Mouse (Mus musculus): Measurements from ENCODE around the gene Nptxr.
"Not testable (repeated sequence)": the region's sequence is repeated elsewhere in the genome, so short reads cannot be mapped to it uniquely, and the experiment has no call there.

Nptxr gene

DNA sequence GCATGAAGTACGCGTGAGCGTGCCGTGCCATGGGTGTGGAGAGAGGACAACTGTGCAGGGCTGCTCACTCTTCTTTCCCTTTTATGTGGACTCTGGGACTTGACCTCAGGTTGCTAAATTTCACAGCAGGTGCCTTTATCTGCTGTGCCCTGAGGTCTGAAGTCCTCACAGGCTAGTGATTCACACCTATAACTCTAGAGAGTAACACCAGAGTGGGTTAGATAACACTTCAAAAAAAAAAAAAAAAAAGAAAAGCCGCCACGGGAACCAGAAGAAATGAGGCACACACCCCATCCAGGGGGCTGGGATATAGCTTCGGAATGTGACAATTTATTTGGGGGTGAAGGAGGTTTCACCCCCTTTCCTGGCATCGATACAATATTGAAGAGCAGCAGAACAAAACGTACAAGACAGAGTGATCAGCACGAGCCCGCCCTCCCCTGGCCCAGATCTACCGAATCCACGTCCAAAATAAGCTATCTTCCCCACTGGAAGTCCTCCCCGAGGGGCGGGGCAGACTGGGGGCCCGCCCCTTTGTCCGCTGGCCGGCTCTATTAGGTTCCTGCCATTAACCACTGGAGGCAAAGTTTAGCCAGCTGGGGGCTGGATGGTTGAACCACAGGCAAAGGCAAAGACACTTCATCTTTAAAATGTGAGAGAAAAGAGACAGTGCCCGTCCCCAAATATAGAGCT is 19.2 kb upstream of the Nptxr start:
- in situ Hi-C loops (cut with MboI; ENCODE audit: unreplicated experiment in 2 of 2): no loop called here

DNA sequence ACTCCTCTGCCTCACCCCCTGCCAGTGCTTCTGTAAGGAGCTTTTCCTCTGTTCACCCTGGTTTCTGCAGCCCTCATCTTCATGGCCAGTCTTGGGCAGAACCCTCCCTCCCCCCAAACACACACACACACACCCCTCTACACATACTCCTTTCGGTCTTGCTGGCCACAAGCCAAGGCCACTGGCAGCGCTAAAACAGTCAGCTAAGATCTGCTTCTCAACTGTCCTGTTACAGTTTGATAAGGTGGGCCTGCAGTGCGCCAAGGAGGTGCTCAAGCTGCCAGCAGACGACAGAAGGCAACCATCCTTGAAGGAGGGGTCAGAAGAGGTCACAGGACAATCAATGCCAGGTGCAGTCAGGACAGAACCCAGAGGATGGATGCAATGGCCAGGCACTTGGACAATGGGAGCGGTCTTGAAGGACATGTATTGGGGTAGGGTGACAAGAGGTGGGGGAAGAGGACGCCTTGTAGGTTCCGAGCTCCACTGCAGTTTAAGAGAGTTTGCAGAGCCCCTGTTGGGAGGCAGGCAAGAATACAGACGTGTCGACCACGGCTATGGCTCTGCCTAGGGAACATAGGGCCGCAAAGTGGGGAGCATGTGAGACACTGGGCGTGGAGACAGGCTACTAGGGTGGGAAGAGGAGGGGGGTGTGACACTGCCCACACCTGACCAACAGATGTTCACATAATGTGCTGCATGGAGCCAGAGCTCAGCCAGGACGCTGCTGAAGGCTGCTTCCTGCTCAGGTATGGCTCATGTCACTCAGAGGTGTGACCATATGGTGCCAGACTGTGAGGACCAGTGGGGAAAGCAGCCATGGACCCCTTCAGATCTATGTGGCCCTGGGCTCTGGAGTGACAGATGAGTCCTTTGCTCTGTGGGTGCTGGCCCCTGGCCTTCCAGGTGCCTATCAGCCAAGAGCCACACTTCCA is 18.0 kb upstream of the Nptxr start:
- in situ Hi-C loops (cut with MboI; ENCODE audit: unreplicated experiment in 2 of 2): no loop called here

DNA sequence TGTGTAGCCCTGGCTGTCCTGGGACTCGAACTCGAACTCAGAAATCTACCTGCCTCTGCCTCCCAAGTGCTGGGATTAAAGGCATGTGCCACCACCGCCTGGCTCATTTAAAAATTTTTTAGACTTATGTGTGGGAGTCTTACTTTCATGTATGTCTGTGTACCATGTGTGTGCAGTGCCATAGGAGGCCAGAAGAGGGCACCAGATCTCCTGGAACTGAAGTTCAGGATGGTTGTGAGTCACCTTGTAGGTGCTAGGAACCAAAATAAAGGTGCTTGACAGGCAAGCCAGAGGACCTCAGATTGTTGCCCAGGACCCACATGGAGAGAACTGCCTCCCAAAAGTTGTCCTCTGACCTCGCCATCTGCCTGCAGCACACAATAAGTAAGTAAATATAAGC is 13.8 kb upstream of the Nptxr start:
- in situ Hi-C loops (cut with MboI; ENCODE audit: unreplicated experiment in 2 of 2): no loop called here

DNA sequence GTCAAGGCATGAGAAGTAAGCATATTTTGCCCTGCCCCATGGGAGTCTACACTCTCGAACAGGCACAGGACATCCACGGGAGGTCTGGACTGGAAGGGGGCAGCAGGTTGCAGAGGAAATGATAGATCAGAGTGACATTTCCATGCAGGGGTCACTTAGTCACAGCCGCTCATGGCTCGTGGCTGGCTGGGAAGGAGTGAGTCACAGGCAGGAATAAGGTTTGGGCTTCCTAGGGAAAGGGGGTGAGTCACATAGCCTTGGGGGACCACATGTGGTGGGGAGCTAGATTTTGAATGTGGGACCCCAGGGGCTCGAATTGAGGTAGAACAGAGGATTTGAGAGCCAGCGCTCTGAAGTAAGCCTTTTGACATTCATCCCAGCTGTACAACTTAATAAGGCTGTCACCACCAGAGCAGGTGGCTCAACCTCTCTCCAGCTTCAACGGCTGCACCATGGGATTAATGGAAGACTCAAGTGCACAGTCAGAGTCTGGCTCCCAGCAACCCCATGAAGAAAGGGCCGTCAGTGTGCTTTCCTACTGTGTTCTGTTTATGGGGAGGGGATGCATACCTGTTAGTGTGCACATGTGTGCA is 9.2 kb upstream of the Nptxr start:
- in situ Hi-C loops (cut with MboI; ENCODE audit: unreplicated experiment in 2 of 2): no loop called here

DNA sequence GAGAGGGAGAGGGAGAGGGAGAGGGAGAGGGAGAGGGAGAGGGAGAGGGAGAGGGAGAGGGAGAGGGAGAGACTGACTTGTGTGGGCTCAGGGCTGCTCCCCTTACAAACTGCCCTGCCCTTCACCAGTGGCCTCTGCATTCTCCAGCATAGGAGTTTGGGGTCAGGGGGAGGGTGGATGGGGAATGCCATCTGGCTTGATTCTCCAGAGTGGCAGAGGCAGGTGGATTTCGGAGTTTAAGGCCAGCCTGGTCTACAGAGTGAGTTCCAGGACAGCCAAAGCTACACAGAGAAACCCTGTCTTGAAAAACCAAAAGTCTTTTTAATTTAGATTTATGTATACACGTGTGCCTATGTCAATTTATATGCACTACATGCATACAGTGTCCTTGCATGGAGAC is 8.3 kb upstream of the Nptxr start:
- in situ Hi-C loops (cut with MboI; ENCODE audit: unreplicated experiment in 2 of 2): not testable (repeated sequence)

DNA sequence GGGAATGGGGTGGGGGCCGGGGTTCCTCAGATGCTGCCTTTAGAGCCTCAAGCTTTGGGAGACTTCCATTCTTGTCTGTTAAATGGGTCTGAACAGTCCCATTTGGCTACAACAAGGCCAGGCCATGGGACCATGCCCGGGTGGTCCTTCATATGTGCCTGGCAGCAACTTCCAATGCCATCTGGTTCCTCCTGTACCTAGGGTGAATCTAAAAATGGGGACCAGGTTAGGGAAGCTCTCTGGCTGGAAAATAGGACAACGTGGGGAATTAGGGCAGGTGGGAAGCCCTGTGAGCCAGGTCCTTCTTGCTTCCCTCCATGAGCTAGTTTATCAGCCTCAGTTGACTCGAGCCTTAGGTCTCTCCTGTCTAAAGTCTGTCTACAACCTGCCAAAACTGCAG is 6.4 kb upstream of the Nptxr start:
- in situ Hi-C loops (cut with MboI; ENCODE audit: unreplicated experiment in 2 of 2): no loop called here

DNA sequence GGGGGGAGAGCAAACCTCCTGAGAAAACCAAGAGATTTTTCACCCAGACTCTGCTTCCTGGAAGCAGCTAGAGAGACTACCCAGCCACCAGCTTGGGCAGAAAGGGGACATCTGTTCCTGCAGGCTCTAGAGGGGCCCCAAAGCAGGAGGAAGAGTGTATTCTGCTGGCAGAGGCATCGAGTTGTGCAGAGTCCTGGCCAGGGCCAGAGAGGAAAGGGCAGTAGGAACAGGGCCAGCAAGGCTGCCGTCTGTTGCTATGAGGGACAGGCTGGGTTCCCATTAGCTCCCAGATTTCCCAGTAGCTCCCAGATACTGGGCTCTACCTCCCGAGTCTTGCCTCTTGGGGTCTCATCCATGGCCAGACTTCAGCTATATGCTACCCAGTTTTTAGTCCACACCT is 5.5 kb upstream of the Nptxr start:
- in situ Hi-C loops (cut with MboI; ENCODE audit: unreplicated experiment in 2 of 2): no loop called here

DNA sequence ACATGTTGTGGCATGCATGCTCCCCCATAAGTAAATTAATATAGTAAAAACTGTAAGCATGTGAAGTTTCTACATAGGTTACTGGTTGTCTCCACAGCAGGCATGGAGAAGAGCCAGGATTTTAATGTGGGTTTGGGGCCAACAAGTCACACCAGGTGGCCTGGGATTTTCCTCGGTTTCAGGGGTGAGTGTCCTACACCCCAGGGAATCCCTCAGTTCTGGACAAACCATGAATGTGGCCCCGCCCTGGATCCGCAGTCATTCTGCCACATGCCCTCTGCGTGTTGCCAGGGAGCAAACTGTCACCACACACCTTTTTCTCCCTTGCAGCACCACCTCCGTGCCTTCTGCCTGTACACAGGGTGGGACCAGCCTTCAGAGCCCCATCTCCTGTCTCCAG is 4.1 kb upstream of the Nptxr start:
- in situ Hi-C loops (cut with MboI; ENCODE audit: unreplicated experiment in 2 of 2): no loop called here

DNA sequence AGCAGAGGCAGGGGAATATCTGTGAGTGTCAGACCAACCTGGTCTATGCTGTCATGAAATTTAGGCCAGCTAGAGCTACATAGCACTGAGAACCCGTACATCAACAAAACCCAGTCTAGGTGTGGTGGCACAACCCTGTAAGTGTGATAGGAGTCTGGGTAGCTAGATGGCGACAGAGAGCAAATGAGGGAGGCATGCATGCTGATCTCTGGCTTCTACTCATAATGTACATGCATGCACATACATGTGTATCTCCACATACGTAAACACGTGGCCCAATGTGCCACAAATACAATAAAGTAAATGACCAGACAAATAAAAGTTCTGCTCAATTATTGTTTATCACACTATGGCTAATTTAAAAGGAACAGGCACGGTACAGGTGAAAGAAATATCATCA is 3.5 kb upstream of the Nptxr start:
- in situ Hi-C loops (cut with MboI; ENCODE audit: unreplicated experiment in 2 of 2): no loop called here

DNA sequence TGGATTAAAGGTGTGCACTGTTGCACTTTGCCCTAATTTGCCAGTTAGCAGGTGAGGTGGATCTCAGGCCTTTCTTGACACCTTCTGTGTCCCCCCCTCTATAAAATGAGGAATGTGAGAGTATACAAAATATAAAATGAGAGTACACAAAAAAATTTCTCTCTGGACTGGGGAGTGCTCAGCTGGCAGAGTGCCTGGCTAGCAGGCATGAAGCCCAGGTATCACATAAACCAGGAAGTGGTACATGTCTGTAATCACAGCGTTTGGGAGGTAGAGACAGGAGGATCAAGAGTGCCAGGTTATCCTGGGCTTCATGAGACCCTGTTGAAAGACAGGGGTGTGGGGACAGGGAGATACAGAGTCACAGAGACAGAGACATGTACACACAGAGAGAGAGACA is 2.5 kb upstream of the Nptxr start:
- in situ Hi-C loops (cut with MboI; ENCODE audit: unreplicated experiment in 2 of 2): no loop called here

DNA sequence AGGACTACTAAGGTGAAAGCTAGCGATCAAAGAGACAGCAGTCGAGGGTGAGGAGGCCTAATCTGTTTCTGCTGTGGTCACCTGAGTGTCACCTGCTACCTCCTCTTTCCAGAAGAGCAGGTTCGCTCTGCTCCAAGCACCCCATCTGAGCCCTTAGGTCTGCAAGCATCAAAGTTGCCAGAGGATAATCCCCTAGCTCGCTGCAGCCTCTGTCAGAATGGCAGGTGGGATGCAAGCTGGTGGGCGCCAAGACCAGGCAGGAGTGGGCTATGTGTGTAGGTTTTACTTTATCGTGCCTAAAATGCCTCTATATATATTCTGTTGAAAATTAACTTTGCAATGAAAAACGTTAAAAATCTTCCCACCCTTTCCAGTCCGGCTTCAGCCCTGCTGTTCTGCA is 680 bp upstream of the Nptxr start:
- in situ Hi-C loops (cut with MboI; ENCODE audit: unreplicated experiment in 2 of 2): no loop called here

DNA sequence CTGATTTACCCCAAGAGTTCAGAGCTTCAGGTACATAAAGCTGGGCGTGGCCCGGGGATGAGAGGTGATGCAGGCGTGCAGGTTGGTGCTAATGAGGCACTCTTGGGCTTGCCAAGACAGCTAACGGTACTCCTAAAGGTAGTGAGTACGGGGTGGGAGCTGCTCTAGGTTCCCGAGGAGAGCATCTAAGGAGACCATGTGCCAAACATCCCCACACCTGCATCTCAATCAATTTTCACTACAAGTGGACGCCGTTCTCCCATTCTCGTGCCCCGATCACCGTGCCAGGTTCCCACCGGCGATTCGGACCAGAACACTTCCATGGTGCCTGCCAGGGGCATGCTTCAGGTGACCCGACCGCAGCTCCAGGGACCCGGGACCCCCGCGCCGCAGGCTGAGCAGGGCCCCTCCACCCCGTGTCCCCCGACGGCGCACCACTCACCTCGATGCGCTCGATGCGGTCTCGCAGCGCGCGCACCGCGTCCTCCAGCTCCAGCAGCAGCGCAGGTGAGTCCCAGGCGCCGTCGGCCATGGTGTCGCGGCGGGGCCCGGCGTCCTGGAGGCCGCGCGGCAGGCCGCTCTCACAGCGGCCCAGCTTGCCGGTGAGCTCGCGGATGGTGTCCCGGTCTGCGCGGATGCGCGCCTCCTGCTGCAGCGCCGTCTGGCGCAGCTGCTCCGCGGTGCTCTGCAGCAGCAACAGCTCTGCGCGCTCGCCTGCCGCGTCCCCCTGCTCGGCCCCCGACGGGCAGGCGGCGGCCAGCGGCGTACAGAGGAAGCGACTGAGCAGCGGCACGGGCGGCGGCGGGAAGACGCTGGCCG is 824 bp downstream of the Nptxr start:
- in situ Hi-C loops (cut with MboI; ENCODE audit: unreplicated experiment in 2 of 2): no loop called here

DNA sequence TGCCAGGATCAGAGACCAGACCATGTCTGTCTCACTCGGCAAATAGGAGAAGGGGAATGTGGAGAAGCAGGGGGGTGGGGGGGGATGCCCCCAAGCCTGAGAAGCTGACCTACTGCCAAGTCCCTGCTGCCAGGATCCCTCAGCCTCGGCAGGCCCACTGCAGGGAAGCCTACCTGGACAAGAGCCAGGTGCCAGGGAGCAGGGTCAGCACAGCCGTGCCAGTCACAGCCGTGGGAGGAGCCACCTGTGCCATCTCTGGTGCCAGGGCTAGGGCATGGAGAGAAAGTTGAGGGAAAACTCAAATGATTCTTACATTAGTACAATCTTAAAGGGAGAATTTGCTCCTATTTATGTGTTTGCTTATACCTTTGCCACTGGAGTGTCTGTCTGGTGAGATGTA is 2.3 kb downstream of the Nptxr start:
- in situ Hi-C loops (cut with MboI; ENCODE audit: unreplicated experiment in 2 of 2): no loop called here

DNA sequence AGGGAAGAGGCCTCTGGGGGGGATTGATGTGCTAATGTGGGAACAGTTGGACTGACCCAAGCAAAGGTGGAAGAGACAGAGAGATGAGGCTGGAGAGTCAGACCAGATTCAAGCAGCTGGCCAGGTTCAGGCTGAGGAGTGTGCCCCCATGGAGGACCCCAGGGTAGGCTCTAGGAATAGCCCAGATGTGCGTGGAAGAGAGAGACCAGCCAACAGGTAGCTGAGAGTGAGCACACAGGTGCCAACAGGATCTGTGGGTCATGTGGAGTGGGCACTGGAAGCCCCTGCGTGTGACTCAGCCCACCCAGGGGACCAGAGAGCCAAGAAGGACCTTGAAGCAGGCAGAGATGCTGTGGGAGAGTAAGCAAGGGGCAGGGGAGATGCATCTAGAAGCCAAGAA is 2.9 kb downstream of the Nptxr start:
- in situ Hi-C loops (cut with MboI; ENCODE audit: unreplicated experiment in 2 of 2): no loop called here

DNA sequence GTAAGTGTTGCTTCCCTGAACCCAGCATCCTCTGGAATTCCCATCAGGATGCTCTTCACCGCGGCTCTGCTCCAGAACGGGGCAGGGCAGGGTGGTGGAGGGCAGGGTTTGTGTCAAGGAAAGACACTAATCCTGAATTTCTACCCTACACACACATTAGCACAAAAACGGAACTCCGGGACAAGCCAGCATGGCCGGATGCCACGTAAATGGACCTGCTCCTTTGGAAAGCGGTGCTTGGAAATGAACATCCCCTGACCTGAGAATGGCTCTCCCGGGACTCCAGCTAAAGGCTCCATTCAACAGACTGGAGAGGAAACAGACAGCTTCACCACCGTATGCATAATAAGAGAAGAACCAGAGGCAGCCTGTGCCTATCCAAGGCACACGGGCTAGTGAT is 3.9 kb downstream of the Nptxr start:
- in situ Hi-C loops (cut with MboI; ENCODE audit: unreplicated experiment in 2 of 2): no loop called here

DNA sequence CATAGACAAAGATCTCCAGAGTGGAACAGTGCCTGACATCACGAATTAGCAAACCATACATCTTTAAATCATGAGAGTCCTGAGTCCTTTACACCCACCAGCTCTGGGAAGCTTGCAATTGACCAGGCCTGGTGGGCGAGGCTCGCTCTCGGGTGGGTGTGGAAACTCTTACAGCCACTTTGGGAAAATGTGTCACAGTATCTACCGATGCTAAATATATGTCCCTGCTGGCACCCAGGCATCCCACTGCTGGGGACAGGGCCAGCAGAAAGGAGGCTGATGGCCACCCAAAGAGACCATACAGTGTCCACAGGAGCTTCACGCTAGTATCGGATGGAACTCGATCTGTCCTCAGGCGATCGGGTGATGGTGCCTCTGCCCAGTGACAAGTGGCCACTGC is 6.0 kb downstream of the Nptxr start:
- in situ Hi-C loops (cut with MboI; ENCODE audit: unreplicated experiment in 2 of 2): loop anchor here in 1 of 2 experiments (25.0 kb wide), 1 partner anchor 614 kb away; no protein-coding TSS in a partner anchor

DNA sequence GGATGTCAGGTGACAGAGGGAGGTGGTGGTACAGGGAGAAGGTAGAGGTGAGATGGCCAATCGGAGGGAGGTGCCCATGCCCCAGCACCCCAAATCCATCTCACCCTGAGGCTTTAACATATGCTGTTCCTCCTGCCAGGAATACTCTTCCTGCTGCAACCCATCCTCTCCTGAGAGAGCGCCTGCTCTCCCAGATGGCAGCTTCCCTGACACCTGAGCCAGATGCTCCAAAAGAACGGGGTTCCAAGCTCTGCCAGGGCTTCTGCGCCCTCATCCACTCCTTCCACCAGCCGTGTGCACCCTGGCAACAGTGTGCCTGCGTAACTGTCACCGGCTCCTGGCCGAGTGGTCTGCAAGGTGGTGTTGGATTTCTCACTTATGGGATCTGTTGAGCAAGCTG is 6.9 kb downstream of the Nptxr start:
- in situ Hi-C loops (cut with MboI; ENCODE audit: unreplicated experiment in 2 of 2): loop anchor here in 1 of 2 experiments (25.0 kb wide), 1 partner anchor 615 kb away; no protein-coding TSS in a partner anchor

DNA sequence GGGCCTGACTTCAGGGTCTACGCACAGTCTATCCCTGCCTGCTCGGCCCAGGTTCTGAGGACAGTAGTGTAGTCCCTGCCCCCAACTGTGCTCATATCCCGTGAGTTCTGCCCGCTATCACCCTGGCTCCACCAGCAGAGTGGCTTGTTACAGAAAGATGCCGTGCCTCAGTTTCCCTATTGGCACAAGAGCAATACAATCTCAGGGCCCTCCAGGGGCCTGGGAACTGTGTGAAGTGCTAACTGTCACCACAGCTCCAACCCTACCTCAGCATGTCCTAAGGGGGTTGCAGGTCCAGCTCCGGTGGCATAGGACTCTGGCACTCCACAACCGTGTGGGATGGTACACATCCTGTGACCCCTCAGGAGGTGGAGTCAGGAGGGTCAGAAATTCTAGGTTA is 7.5 kb downstream of the Nptxr start:
- in situ Hi-C loops (cut with MboI; ENCODE audit: unreplicated experiment in 2 of 2): loop anchor here in 1 of 2 experiments (25.0 kb wide), 1 partner anchor 615 kb away; no protein-coding TSS in a partner anchor

DNA sequence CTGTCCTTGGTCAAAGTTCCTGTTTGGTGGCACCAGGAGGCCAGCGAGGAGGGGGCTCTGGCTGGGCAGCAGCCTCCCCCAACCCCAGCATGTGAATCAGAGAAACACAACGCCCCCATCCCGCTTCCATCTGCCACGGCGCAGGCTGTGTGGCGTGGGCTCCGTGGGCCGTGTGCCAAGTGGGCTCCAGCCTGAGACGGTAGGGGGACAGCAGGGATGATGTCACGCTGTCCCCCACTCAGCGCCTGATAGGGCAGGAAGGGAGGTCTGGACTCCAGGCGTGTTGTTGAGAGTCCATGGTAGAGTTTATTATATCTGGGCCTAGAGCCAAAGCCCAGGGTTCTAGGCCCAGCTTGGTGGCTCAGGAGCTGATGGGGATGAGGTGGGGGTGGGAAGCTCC is 8.3 kb downstream of the Nptxr start:
- in situ Hi-C loops (cut with MboI; ENCODE audit: unreplicated experiment in 2 of 2): loop anchor here in 1 of 2 experiments (25.0 kb wide), 1 partner anchor 616 kb away; no protein-coding TSS in a partner anchor

DNA sequence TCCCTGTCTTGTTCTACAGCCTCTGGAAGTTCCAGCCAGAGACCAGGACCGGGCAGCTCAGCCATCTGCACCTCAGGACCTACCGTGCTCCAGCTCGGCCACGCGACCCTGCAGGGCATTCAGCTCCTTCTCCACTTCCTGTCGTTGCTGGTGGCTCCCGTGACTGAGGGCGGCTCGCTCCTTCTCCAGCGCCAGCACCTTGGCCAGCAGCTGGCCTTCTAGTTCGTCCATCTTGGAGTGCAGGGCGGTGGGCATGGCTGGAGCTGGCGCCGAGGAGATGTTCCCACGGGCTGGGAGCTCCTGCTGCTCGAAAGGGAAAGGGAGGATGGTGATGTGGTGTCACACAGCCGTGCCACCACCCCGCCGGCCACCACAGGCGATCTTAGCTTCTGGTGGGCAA is 10.4 kb downstream of the Nptxr start:
- in situ Hi-C loops (cut with MboI; ENCODE audit: unreplicated experiment in 2 of 2): loop anchor here in 1 of 2 experiments (25.0 kb wide), 1 partner anchor 618 kb away; no protein-coding TSS in a partner anchor

Data from v-Abl transformed pro-B cells (cell line).